Mouse (Mus musculus) heart, embryonic 16.5 days (tissue): ENCODE measurements at regions not wholly inside any gene's neighbourhood (a gene's known extent, or its start where the extent isn't known, plus 50 kb on each side); places are given as distances from the start of the nearest gene placed in this dataset.

Source experiments
- ATAC-seq: fragments of 200-750 bp; cut with Nextera tagmentation; replicated peaks from 2 replicates; pipeline ENCODE4 v1.8.0; 2017; ENCODE audit warnings: moderate number of reproducible peaks; ENCODE audit not compliant: insufficient read depth, low FRiP score; ENCODE audit errors: extremely low read depth
- H3K27ac ChIP-seq: fragments of 300-500 bp; sonication (generic); 2 replicates; pipeline ENCODE4 v1.5.1; 2014; ENCODE audit warnings: mild to moderate bottlenecking, low read length, control low read depth, moderate library complexity
- H3K27me3 ChIP-seq: fragments of 300-500 bp; sonication (generic); 2 replicates; pipeline ENCODE4 v1.6.1; 2014; ENCODE audit warnings: low read length, mixed read lengths; ENCODE audit not compliant: control insufficient read depth, insufficient read depth
- H3K36me3 ChIP-seq: fragments of 300-500 bp; sonication (generic); 2 replicates; pipeline ENCODE4 v1.6.1; 2014; ENCODE audit not compliant: control insufficient read depth, insufficient read depth
- H3K4me1 ChIP-seq: fragments of 300-500 bp; sonication (generic); 2 replicates; pipeline ENCODE4 v1.6.1; 2014; ENCODE audit warnings: low read length, mixed read lengths; ENCODE audit not compliant: control insufficient read depth, insufficient read depth
- H3K4me2 ChIP-seq: fragments of 300-500 bp; sonication (generic); 2 replicates; pipeline ENCODE4 v1.6.1; 2014; ENCODE audit warnings: low read depth, mild to moderate bottlenecking, control low read depth, low read length
- H3K4me3 ChIP-seq: fragments of 300-500 bp; sonication (generic); 2 replicates; pipeline ENCODE4 v1.5.1; 2014; ENCODE audit warnings: mild to moderate bottlenecking, control low read depth, low read length
- H3K9ac ChIP-seq: fragments of 300-500 bp; sonication (generic); 2 replicates; pipeline ENCODE4 v1.6.1; 2014; ENCODE audit warnings: low read length, control low read depth
- H3K9me3 ChIP-seq: fragments of 300-500 bp; sonication (generic); replicated peaks from 2 replicates; pipeline ENCODE4 v1.6.1; 2016; ENCODE audit warnings: low read length; ENCODE audit not compliant: control insufficient read depth
- WGBS: fragments of 180-500 bp; shearing (Covaris S2); extraction: QIAGEN DNeasy Blood & Tissue Kit; methylation state at CpG from one replicate; pipeline ENCODE4 v1.1.7; 2014; 5-methylcytosine and 5-hydroxymethylcytosine counted together

DNA sequence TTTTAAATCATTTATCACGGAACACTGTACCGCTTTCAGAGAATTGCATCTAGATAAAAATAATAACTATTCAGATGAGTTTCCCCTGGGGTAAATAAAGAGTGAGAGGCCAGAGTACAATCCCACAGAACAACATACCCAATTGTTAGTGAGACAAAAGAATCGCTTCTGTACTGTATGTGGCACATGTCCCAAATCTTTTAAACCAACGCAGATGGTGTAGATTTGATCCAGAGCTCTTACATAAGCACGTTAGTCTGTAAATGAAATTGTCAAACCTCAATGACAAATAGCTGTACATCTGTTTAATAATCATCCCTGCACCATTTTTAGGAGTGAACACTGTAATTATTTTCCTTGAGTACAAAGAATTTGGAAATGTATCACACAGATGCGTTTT lies 322.0 kb downstream of the Lipi start:
- no peak for ATAC-seq
- Histone ChIP-seq H3K27ac (no peak overlapping the region), H3K9ac (no peak overlapping the region), H3K27me3 (no peaks in the 10 kb centered on the region), H3K4me3 (no peak overlapping the region), H3K4me2 (no peak overlapping the region), H3K36me3 (no peaks in the 10 kb centered on the region), H3K9me3 (no peaks in the 10 kb centered on the region), H3K4me1 (no peaks in the 10 kb centered on the region)
- WGBS: 81% methylated on average over 6 of the region's 6 CpGs

DNA sequence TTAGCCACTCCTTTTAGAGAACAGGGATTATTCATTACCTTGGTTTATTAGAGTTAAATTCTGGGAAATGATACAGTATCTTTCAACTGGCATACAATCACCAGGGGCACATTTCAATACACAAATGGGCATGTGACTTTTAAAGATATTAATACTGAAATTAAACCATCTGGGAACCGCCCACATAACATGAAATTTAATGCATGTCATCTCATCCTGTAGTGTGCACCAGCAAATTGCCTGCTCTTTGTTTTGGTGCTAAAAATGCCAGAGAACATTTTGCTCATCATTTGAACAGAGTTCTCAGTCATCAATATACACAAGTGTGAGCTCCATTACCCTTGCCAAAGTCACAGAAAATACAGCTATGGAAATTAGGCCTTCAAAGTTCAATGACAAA lies 330.9 kb downstream of the Lipi start:
- WGBS: 76% methylated on average over 1 of the region's 1 CpGs
- H3K27me3 ChIP-seq: no peaks in the 10 kb centered on the region
- H3K27ac ChIP-seq: no peak overlapping the region
- no peaks in the 10 kb centered on the region for H3K36me3 ChIP-seq
- H3K4me2 ChIP-seq: no peak overlapping the region
- no peak overlapping the region for H3K4me3 ChIP-seq
- H3K9ac ChIP-seq: no peak overlapping the region
- H3K4me1 ChIP-seq: no peaks in the 10 kb centered on the region
- no peak for ATAC-seq
- H3K9me3 ChIP-seq: no peaks in the 10 kb centered on the region

DNA sequence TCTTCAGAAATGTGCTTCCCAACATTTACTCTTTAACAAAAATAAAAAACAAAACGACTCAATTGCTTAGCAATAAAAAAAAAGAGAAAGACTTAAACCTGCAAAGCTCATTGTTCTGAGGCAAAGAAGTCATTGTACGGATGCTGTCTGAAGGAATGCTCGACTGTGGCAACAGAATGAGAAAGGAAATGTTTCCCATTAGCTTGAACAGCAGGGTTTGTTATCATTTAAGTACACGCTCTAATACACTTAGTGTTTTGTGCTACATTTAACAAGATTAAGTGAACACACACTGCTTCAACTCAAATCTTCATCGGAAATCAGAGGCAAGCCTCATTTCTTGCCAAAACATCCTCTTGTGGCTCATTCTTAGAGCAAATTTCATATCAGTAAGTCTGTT lies 336.7 kb downstream of the Lipi start:
- 44% methylated on average over 5 of the region's 5 CpGs for WGBS
- Histone ChIP-seq H3K4me1 (no peaks in the 10 kb centered on the region), H3K9ac (no peak overlapping the region)

DNA sequence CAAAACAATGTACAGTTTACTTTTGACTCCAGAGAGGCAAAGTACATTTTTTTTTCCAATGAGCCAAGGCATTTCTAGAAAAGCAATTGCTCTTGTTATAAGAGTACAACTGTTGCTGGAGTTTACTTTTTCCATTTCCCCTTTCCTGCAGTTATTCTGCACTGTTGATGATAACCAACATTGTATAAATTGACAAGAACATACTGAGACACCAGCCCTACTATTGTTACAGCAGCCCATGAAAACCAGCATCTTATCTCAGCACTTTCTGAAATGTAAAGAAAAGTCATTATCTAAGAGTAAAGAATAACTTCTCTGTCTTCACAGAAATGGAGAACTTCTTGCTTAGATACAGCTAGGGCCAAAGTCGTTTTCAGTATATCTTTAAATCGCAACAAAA lies 345.5 kb downstream of the Lipi start:
- no peaks in the 10 kb centered on the region for H3K36me3 ChIP-seq

More for the DNA sequence above, 336.7 kb downstream of the Lipi start:
- Histone ChIP-seq H3K9me3 (no peaks in the 10 kb centered on the region), H3K4me2 (no peak overlapping the region), H3K36me3 (no peaks in the 10 kb centered on the region), H3K27me3 (no peaks in the 10 kb centered on the region), H3K27ac (no peak overlapping the region), H3K4me3 (no peak overlapping the region)
- no peak for ATAC-seq

DNA sequence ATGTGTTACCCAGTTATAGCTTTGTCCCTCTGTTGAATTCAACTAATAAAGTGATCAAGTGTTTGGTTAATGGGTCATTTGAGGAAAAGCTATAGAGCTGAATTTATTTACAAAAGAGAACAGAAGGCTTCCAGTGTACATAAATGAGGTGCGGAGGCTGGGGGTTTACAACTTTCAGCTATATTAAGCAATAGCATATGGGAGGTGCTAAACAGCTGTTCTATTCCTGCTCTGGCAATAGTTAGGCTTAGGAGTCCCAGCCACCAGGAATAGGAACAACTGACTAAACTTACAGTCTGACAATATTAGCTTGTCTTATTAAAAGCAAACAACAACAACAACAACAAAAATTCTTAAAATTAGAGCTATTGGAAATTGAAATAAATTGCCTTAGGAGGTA lies 353.7 kb downstream of the Lipi start:
- Histone ChIP-seq H3K9ac (no peak overlapping the region), H3K36me3 (no peaks in the 10 kb centered on the region), H3K4me2 (no peak overlapping the region), H3K4me1 (no peaks in the 10 kb centered on the region), H3K27ac (no peak overlapping the region), H3K9me3 (no peaks in the 10 kb centered on the region), H3K4me3 (no peak overlapping the region), H3K27me3 (no peaks in the 10 kb centered on the region)
- WGBS: 89% methylated on average over 1 of the region's 1 CpGs
- ATAC-seq: no peak

More for the DNA sequence above, 345.5 kb downstream of the Lipi start:
- ATAC-seq: no peak
- Histone ChIP-seq H3K4me1 (no peaks in the 10 kb centered on the region), H3K4me3 (no peak overlapping the region), H3K27me3 (no peaks in the 10 kb centered on the region), H3K27ac (no peak overlapping the region), H3K9me3 (no peaks in the 10 kb centered on the region), H3K4me2 (no peak overlapping the region), H3K9ac (no peak overlapping the region)
- WGBS: 60% methylated on average over 2 of the region's 2 CpGs

DNA sequence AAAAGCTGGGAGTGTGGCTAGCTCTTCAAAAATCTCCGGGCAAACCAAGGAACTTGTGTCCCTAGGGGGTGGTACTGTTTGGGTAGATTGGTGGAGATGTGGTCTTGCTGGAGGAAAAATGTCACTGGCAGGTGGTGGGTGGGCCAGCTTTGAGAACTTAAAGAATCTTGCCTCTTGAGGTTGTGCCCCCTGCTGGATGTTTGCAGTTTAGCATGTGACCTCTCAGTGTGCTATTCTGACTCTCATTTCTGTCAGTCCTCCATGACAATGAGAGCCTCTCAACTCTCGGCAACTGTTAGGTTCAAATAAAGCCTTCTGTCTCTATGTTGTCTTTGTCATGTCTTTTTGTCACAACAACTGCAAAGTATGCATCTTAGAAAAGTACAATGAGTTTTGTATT lies 392.5 kb downstream of the Lipi start:
- Histone ChIP-seq H3K4me3 (no peak overlapping the region), H3K27me3 (no peaks in the 10 kb centered on the region), H3K9me3 (no peaks in the 10 kb centered on the region), H3K9ac (no peak overlapping the region), H3K4me2 (no peak overlapping the region), H3K4me1 (no peaks in the 10 kb centered on the region), H3K36me3 (no peaks in the 10 kb centered on the region), H3K27ac (no peak overlapping the region)
- ATAC-seq: no peak
- WGBS: 68% methylated on average over 2 of the region's 2 CpGs

DNA sequence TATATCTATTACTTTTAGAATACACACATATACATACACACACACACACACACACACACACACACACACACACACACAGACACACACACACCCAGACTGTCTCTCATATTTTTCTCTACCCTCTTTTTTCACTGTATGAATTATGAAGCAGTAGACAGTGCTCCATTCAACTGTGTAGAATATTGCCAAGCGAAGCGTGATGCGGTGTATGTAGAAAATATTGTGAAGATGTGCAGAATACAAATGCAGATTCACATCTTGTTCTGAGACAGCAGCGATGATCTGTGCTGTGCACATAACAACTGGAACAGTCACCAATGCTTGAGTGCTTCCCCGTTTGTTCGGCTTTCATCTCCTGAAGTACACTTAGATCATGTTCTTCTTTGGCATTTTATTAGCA lies 395.5 kb downstream of the Lipi start:
- Histone ChIP-seq H3K9ac (no peak overlapping the region), H3K27me3 (no peaks in the 10 kb centered on the region), H3K9me3 (no peaks in the 10 kb centered on the region), H3K4me3 (no peak overlapping the region), H3K4me2 (no peak overlapping the region), H3K36me3 (no peaks in the 10 kb centered on the region), H3K4me1 (no peaks in the 10 kb centered on the region), H3K27ac (no peak overlapping the region)
- no peak for ATAC-seq
- WGBS: 91% methylated on average over 6 of the region's 6 CpGs

DNA sequence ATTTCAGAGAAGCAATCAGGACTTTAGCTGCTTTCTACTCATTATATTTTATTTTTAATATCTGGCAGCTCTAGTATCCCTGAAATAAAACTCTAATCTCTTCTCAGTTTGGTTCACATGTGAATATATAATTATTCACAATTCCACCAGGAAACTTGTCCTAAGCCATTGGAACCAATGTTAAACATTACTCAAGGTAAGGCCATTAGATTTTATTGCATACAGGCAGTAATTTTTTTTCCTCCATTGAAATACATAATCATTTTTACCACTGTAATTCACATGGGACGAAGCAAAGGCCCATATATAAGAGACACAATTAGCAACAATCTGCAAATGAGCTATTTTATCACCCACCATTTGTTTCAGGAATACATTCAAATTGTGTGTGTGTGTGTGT lies 419.8 kb downstream of the Lipi start:
- Histone ChIP-seq H3K4me1 (no peaks in the 10 kb centered on the region), H3K9me3 (no peaks in the 10 kb centered on the region), H3K27ac (no peak overlapping the region), H3K4me2 (no peak overlapping the region), H3K36me3 (no peaks in the 10 kb centered on the region), H3K4me3 (no peak overlapping the region), H3K27me3 (no peaks in the 10 kb centered on the region), H3K9ac (no peak overlapping the region)
- ATAC-seq: no peak
- WGBS: 83% methylated on average over 1 of the region's 1 CpGs

DNA sequence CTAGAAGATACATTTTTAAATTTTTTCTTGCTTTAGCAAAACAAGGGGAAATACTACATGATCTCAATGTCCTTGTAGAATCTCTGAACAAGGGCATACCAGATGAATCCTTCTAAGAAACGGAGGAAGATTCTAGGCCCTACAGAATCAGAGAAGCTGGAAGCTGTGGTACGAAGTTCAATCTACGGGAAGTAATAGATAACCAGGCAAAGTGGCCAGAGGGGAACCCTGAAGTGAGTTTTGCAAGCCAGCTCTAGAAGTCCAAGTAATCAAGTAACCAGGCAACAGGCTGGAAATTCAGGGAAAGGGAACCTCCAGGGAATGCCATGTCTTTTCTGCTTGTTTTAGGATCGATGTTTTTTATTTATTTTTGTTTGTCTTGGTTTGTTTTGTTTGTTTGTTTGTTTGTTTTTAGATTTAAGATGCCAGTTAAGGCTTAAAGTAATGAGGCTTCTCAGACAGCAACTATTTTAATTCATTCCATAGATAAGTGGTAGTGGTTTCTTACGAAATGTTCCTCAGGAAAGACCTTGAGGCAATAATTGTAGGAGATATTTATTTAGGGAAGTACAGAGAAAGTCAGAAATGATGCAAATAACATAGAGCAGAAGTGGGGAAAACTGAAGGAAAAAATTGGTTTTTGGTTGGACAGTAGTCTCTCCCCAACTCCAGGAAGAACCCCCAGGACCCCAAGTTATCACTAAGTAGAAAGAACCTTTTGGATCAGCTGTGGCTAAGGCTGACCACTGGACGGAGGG lies 420.7 kb downstream of the Lipi start:
- ATAC-seq: no peak

More for the DNA sequence above, 420.7 kb downstream of the Lipi start:
- Histone ChIP-seq H3K9me3 (no peaks in the 10 kb centered on the region), H3K27me3 (no peaks in the 10 kb centered on the region), H3K9ac (no peak overlapping the region), H3K4me3 (no peak overlapping the region), H3K36me3 (no peaks in the 10 kb centered on the region), H3K27ac (no peak overlapping the region), H3K4me2 (no peak overlapping the region), H3K4me1 (no peaks in the 10 kb centered on the region)
- 68% methylated on average over 6 of the region's 6 CpGs for WGBS
